Mouse (Mus musculus) MEL (cell line): ENCODE measurements around the gene Tcf7l2. TPM values are rescaled to one million over a fixed set of nuclear protein-coding genes. Genes with fewer than 3 reads are reported as not detected.

ENCODE experiments used
- DNase-seq: peaks from one replicate; pipeline ENCODE4 v3.0.0; 2011; ENCODE audit warnings: low read depth, low spot score
- H3K27ac ChIP-seq: 2 replicates; pipeline ENCODE4 v1.5.1; 2012; ENCODE audit warnings: low read depth, mild to moderate bottlenecking, control low read depth, low read length, moderate library complexity; ENCODE audit not compliant: control insufficient read depth
- H3K27me3 ChIP-seq, 2 experiments: fragments of 150-350 bp in 1 of 2; sonication (generic) in 1 of 2; 2 replicates each; pipeline ENCODE4 v1.6.1; 2012; ENCODE audit warnings: low read length in 2 of 2, mild to moderate bottlenecking in 2 of 2, improper control_type of control experiment in 1 of 2, moderate library complexity in 1 of 2; ENCODE audit not compliant: insufficient read depth in 2 of 2, control insufficient read depth in 1 of 2
- H3K36me3 ChIP-seq, 2 experiments: 2 replicates each; pipeline ENCODE4 v1.6.1; 2012 to 2014; ENCODE audit warnings: low read length in 2 of 2, improper control_type of control experiment in 1 of 2, inconsistent platforms in 1 of 2, mild to moderate bottlenecking in 1 of 2; ENCODE audit not compliant: insufficient read depth in 2 of 2, control insufficient read depth in 1 of 2
- H3K4me1 ChIP-seq, 2 experiments: fragments of 150-350 bp in 1 of 2; sonication (generic) in 1 of 2; 2 replicates each; pipeline ENCODE4 v1.6.1; 2012; ENCODE audit warnings: low read length in 2 of 2, improper control_type of control experiment in 1 of 2, mild to moderate bottlenecking in 1 of 2; ENCODE audit not compliant: insufficient read depth in 2 of 2, control insufficient read depth in 1 of 2
- H3K4me3 ChIP-seq, 2 experiments: fragments of 150-350 bp in 1 of 2; sonication (generic) in 1 of 2; 2 replicates each; pipeline ENCODE4 v1.5.1; 2012; ENCODE audit warnings: low read depth in 2 of 2, low read length in 2 of 2, mild to moderate bottlenecking in 2 of 2, moderate library complexity in 2 of 2, control low read depth in 1 of 2, improper control_type of control experiment in 1 of 2; ENCODE audit not compliant: control insufficient read depth in 1 of 2, insufficient read depth in 1 of 2
- H3K79me2 ChIP-seq: 2 replicates; pipeline ENCODE4 v1.6.1; 2012; ENCODE audit warnings: mild to moderate bottlenecking, low read length, moderate library complexity; ENCODE audit not compliant: control insufficient read depth, poor library complexity, insufficient read depth
- H3K9ac ChIP-seq: 2 replicates; pipeline ENCODE4 v1.6.1; 2012; ENCODE audit warnings: low read depth, mild to moderate bottlenecking, control low read depth, low read length, moderate library complexity; ENCODE audit not compliant: control insufficient read depth, poor library complexity, severe bottlenecking
- H3K9me3 ChIP-seq: fragments of 150-350 bp; sonication (generic); replicated peaks from 2 replicates; pipeline ENCODE4 v1.6.1; 2012; ENCODE audit warnings: mild to moderate bottlenecking, low read length, improper control_type of control experiment, moderate library complexity; ENCODE audit not compliant: insufficient read depth
- CTCF ChIP-seq, 3 experiments: IDR thresholded peaks in 2 of 3; conservative IDR thresholded peaks in 1 of 3; 2 replicates each; pipeline ENCODE4 v1.5.1; 2011 to 2012; ENCODE audit warnings: low read length in 3 of 3, low read depth in 2 of 3, mild to moderate bottlenecking in 2 of 3, improper control_type of control experiment in 1 of 3, inconsistent platforms in 1 of 3, mixed read lengths in 1 of 3, moderate library complexity in 1 of 3; ENCODE audit not compliant: control insufficient read depth in 1 of 3, insufficient read depth in 1 of 3, poor library complexity in 1 of 3, severe bottlenecking in 1 of 3
- E2F4 ChIP-seq: IDR thresholded peaks from 2 replicates; pipeline ENCODE4 v1.6.1; 2011; ENCODE audit warnings: low read depth, low read length, improper control_type of control experiment, borderline replicate concordance
- ETS1 ChIP-seq: IDR thresholded peaks from 2 replicates; pipeline ENCODE4 v1.6.1; 2012; ENCODE audit warnings: low read depth, mild to moderate bottlenecking, inconsistent platforms, low read length, improper control_type of control experiment, moderate library complexity
- GABPA ChIP-seq: IDR thresholded peaks from 2 replicates; pipeline ENCODE4 v1.6.1; 2012; ENCODE audit warnings: low read depth, mild to moderate bottlenecking, inconsistent platforms, low read length, improper control_type of control experiment, moderate library complexity
- GATA1 ChIP-seq: IDR thresholded peaks from 2 replicates; pipeline ENCODE4 v1.6.1; 2011; ENCODE audit warnings: low read depth, low read length, improper control_type of control experiment
- MAZ ChIP-seq: IDR thresholded peaks from 2 replicates; pipeline ENCODE4 v1.6.1; 2012; ENCODE audit warnings: low read depth, mild to moderate bottlenecking, inconsistent platforms, low read length, improper control_type of control experiment
- NRF1 ChIP-seq: IDR thresholded peaks from 2 replicates; pipeline ENCODE4 v1.6.1; 2014; ENCODE audit warnings: low read depth, mild to moderate bottlenecking, inconsistent platforms, low read length, improper control_type of control experiment, moderate library complexity; ENCODE audit not compliant: poor library complexity, insufficient read depth, severe bottlenecking
- POLR2AphosphoS2 ChIP-seq: IDR thresholded peaks from 2 replicates; pipeline ENCODE4 v1.6.1; 2011; ENCODE audit warnings: low read length, improper control_type of control experiment
- POLR2AphosphoS5 ChIP-seq: IDR thresholded peaks from 2 replicates; pipeline ENCODE4 v1.6.1; 2012; ENCODE audit warnings: low read depth, borderline replicate concordance, mild to moderate bottlenecking, inconsistent platforms, low read length, moderate library complexity, mixed read lengths
- RCOR1 ChIP-seq: IDR thresholded peaks from 2 replicates; pipeline ENCODE4 v1.6.1; 2012; ENCODE audit warnings: low read depth, mild to moderate bottlenecking, inconsistent platforms, low read length, improper control_type of control experiment
- SIN3A ChIP-seq: IDR thresholded peaks from 2 replicates; pipeline ENCODE4 v1.6.1; 2012; ENCODE audit warnings: low read length, improper control_type of control experiment, inconsistent platforms
- SMC3 ChIP-seq: IDR thresholded peaks from 2 replicates; pipeline ENCODE4 v1.6.1; 2011; ENCODE audit warnings: low read depth, low read length, improper control_type of control experiment
- TAL1 ChIP-seq: IDR thresholded peaks from 2 replicates; pipeline ENCODE4 v1.6.1; 2012; ENCODE audit warnings: mild to moderate bottlenecking, inconsistent platforms, low read length, moderate library complexity, mixed read lengths
- ZC3H11A ChIP-seq: IDR thresholded peaks from 2 replicates; pipeline ENCODE4 v1.6.1; 2012; ENCODE audit warnings: low read depth, mild to moderate bottlenecking, inconsistent platforms, low read length, improper control_type of control experiment
- ZKSCAN1 ChIP-seq: IDR thresholded peaks from 2 replicates; pipeline ENCODE4 v1.6.1; 2012; ENCODE audit warnings: low read depth, mild to moderate bottlenecking, inconsistent platforms, low read length, improper control_type of control experiment, moderate library complexity
- polyA plus RNA-seq, 2 experiments: library from polyadenylated mRNA; stranded (reverse) in 1 of 2; unstranded in 1 of 2; fragments of >175 nt in 1 of 2; fragments of >200 nt in 1 of 2; gene quantifications; 2 replicates each; pipeline versions ENCODE4 v1.2.1 to v1.2.4; 2012; ENCODE audit warnings: low replicate concordance in 2 of 2, low read depth in 1 of 2; ENCODE audit not compliant: insufficient read length in 2 of 2, insufficient read depth in 1 of 2, missing spikeins in 1 of 2
- total RNA-seq: library from RNA; depleted of rRNA; stranded (reverse); fragments of 300-350 nt; gene quantifications from 2 replicates; pipeline ENCODE4 v1.2.3, GENCODE M21; 2012

Tcf7l2 gene
- total and polyA plus RNA-seq, 3 experiments, result 0.65 to 12.8 TPM; not detected in 1

- Histone ChIP-seq H3K4me1 (peaks cover 10 to 26% of the 10 kb centered on the region in 2 experiments), H3K79me2 (no peaks in the 10 kb centered on the region), H3K9me3 (no peaks in the 10 kb centered on the region), H3K4me3 (no peak overlapping the region), H3K9ac (no peak overlapping the region), H3K27me3 (no peaks in the 10 kb centered on the region), H3K36me3 (peaks cover 0 to 16% of the 10 kb centered on the region in 2 experiments; a peak in 2 of 4 replicates), H3K27ac (no peak overlapping the region)
- no peak for DNase-seq
- no peak for TF ChIP-seq TAL1
- TF ChIP-seq SIN3A, result no peak
- 0 out of 2 replicates have a peak, but pooled peaks have one; percentile 14 for TF ChIP-seq GATA1
- no peak for TF ChIP-seq GABPA
- TF ChIP-seq ZKSCAN1, result no peak
- no peak for TF ChIP-seq SMC3
- no peak for TF ChIP-seq E2F4
- TF ChIP-seq POLR2AphosphoS2, result no peak
These were observed 101.7 kb downstream of the Tcf7l2 start for GRCm38 (mm10) chr19:55843111-55843887.

DNA sequence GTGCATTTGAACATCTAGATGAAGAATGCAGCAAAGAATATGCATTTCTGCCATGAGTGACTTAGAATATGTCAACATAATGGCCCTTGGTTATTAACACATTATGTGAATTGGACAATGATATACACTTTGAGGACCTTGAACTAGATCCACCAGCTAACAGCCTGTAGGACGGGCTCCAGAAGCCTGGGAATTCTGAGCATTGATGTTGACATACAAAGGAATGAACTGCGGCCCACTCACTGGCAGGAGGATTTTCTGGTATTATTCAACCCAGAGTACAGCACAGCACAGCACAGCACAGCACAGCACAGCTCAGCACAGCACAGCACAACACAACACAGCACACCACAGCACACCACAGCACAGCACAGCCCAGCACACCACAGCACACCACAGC lies 104.1 kb downstream of the Tcf7l2 start:
- DNase-seq, result no peak
- Histone ChIP-seq H3K79me2 (no peaks in the 10 kb centered on the region), H3K36me3 (peaks cover 0 to 5% of the 10 kb centered on the region in 2 experiments; a peak in 2 of 4 replicates), H3K9ac (no peak overlapping the region), H3K4me1 (peaks cover 0 to 16% of the 10 kb centered on the region in 2 experiments; a peak in 3 of 4 replicates), H3K9me3 (no peaks in the 10 kb centered on the region), H3K27ac (no peak overlapping the region), H3K27me3 (no peaks in the 10 kb centered on the region), H3K4me3 (no peak overlapping the region)
- TF ChIP-seq RCOR1 (no peak), ZC3H11A (no peak), GABPA (no peak)

DNA sequence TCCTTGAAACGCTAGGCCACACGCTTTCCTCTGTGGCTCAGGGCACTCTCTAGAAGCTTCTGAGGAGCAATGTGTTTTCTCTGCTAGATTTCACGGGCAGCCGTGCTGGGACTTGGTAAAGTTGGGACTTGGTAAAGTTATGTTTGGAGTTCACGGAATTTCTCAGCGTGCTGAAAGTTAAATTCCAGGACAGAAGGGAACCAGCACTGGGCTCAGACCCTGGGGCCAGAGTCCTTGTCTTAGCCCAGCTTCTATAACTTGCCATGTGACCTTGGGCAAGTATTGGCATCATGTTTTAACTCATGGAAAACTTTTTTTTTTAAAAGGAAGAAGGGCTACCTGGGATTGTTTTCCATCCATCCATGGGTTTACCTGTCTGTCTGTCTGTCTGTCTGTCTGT lies 104.6 kb downstream of the Tcf7l2 start:
- H3K4me3 ChIP-seq, result no peak overlapping the region
- no peak overlapping the region for H3K9ac ChIP-seq
- TF ChIP-seq POLR2AphosphoS5, result no peak
- no peak for TF ChIP-seq RCOR1
- no peak for TF ChIP-seq MAZ
- no peak for TF ChIP-seq CTCF (IDR thresholded peaks at IDR 0.05 in 2 of 3, conservative IDR thresholded peaks at IDR 0.05 in 1 of 3; ENCODE audit: control insufficient read depth in 1 of 3, insufficient read depth in 1 of 3, low read depth in 2 of 3, low read length in 3 of 3, poor library complexity in 1 of 3, severe bottlenecking in 1 of 3)
- no peak for TF ChIP-seq GABPA
- TF ChIP-seq NRF1, result no peak
- TF ChIP-seq TAL1, result no peak
- no peak for TF ChIP-seq ETS1
- TF ChIP-seq, all 39 proteins: peak for 0
- peaks cover 0 to 18% of the 10 kb centered on the region in 2 experiments; a peak in 3 of 4 replicates for H3K4me1 ChIP-seq
- H3K36me3 ChIP-seq, result peaks cover 0 to 4% of the 10 kb centered on the region in 2 experiments; a peak in 2 of 4 replicates
- no peak overlapping the region for H3K27ac ChIP-seq
- no peaks in the 10 kb centered on the region for H3K27me3 ChIP-seq
- no peak for DNase-seq
- no peaks in the 10 kb centered on the region for H3K9me3 ChIP-seq
- H3K79me2 ChIP-seq, result no peaks in the 10 kb centered on the region
